Mouse (Mus musculus): ENCODE measurements around the gene Syna. TPM values are rescaled to one million over a fixed set of nuclear protein-coding genes. Genes with fewer than 3 reads are reported as not detected.

The Syna gene
- total RNA-seq, 2 experiments from 2014 or later: 0.21 TPM; not detected in 1

GRCm38 (mm10) chr5:134568030-134568429 lies 8.1 kb upstream of the Syna start:
- no peak for DNase-seq (ENCODE audit: low spot score in 2 of 2)

- no peak for DNase-seq (ENCODE audit: low spot score in 2 of 2)
Observed at GRCm38 (mm10) chr5:134567445-134567844, 7.5 kb upstream of the Syna start.

- DNase-seq (ENCODE audit: low spot score in 2 of 2): no peak
Observed at GRCm38 (mm10) chr5:134565696-134566095, 5.7 kb upstream of the Syna start.

- DNase-seq (ENCODE audit: low spot score in 2 of 2): no peak
Observed at GRCm38 (mm10) chr5:134564272-134564671, 4.3 kb upstream of the Syna start.

GRCm38 (mm10) chr5:134560450-134561171 lies 640 bp upstream of the Syna start:
- no peak for DNase-seq (ENCODE audit: low spot score in 2 of 2)

- peak; percentile 83 to 88 for DNase-seq (ENCODE audit: low spot score in 2 of 2)
Observed at GRCm38 (mm10) chr5:134555463-134556164, 4.4 kb downstream of the Syna start.

- no peak for DNase-seq (ENCODE audit: low spot score in 2 of 2)
Observed at GRCm38 (mm10) chr5:134553951-134554546, 5.9 kb downstream of the Syna start.

- peak; percentile 99 for DNase-seq (ENCODE audit: low spot score in 2 of 2)
Observed at GRCm38 (mm10) chr5:134552110-134552972, 7.6 kb downstream of the Syna start, which contains the start of gene Clip2. Gene Clip2, minus strand, starts transcription at chr5:134552434.

- DNase-seq (ENCODE audit: low spot score in 2 of 2): peak in 1 of 2 experiments; percentile 54
Observed at GRCm38 (mm10) chr5:134551233-134552109, 8.5 kb downstream of the Syna start.

- DNase-seq (ENCODE audit: low spot score in 2 of 2): no peak
Observed at GRCm38 (mm10) chr5:134550836-134551232, 9.1 kb downstream of the Syna start.

GRCm38 (mm10) chr5:134549640-134550168 lies 10.3 kb downstream of the Syna start:
- no peak for DNase-seq (ENCODE audit: low spot score in 2 of 2)

GRCm38 (mm10) chr5:134548306-134548705 lies 11.7 kb downstream of the Syna start:
- DNase-seq (ENCODE audit: low spot score in 2 of 2): no peak

- DNase-seq (ENCODE audit: low spot score in 2 of 2): peak in 1 of 2 experiments; percentile 42
Observed at GRCm38 (mm10) chr5:134546790-134547189, 13.2 kb downstream of the Syna start.

GRCm38 (mm10) chr5:134545242-134545629 lies 14.7 kb downstream of the Syna start:
- no peak for DNase-seq (ENCODE audit: low spot score in 2 of 2)

GRCm38 (mm10) chr5:134544516-134545241 lies 15.3 kb downstream of the Syna start:
- DNase-seq (ENCODE audit: low spot score in 2 of 2): peak; percentile 70 to 76

GRCm38 (mm10) chr5:134541640-134542039 lies 18.3 kb downstream of the Syna start:
- DNase-seq (ENCODE audit: low spot score in 2 of 2): no peak

- DNase-seq (ENCODE audit: low spot score in 2 of 2): no peak
Observed at GRCm38 (mm10) chr5:134540881-134541280, 19.1 kb downstream of the Syna start.

- peak in 1 of 2 experiments; percentile 36 for DNase-seq (ENCODE audit: low spot score in 2 of 2)
Observed at GRCm38 (mm10) chr5:134539891-134540290, 20.1 kb downstream of the Syna start.

GRCm38 (mm10) chr5:134536036-134536435 lies 23.9 kb downstream of the Syna start:
- DNase-seq (ENCODE audit: low spot score in 2 of 2): no peak

All from left cerebral cortex, adult 18-20 months (tissue).